Mouse (Mus musculus) ES-E14 (cell line): ENCODE measurements around the gene Gpn2. TPM values are rescaled to one million over a fixed set of nuclear protein-coding genes. Genes with fewer than 3 reads are reported as not detected.

Experiments
- DNase-seq: peaks from one replicate; pipeline ENCODE4 v3.0.0-alpha.2; 2013; ENCODE audit warnings: low read depth, low spot score
- H3K27ac ChIP-seq: 2 replicates; pipeline ENCODE4 v1.5.1; 2012; ENCODE audit warnings: low read depth, mild to moderate bottlenecking, low read length, moderate library complexity, mixed read lengths; ENCODE audit not compliant: poor library complexity, insufficient read depth, severe bottlenecking
- H3K36me3 ChIP-seq: 2 replicates; pipeline ENCODE4 v1.6.1; 2012; ENCODE audit warnings: mild to moderate bottlenecking, low read length, moderate library complexity, mixed read lengths; ENCODE audit not compliant: control insufficient read depth, poor library complexity, insufficient read depth, severe bottlenecking
- H3K4me1 ChIP-seq, 2 experiments: fragments of 150-350 bp in 1 of 2; sonication (generic) in 1 of 2; 2 replicates each; pipeline ENCODE4 v1.6.1; 2012; ENCODE audit warnings: low read length in 2 of 2, mild to moderate bottlenecking in 1 of 2, mixed read lengths in 1 of 2; ENCODE audit not compliant: control insufficient read depth in 2 of 2, insufficient read depth in 2 of 2, poor library complexity in 1 of 2
- H3K4me3 ChIP-seq, 2 experiments: fragments of 150-350 bp in 1 of 2; sonication (generic) in 1 of 2; 2 replicates each; pipeline ENCODE4 v1.5.1; 2012; ENCODE audit warnings: low read length in 2 of 2, low read depth in 1 of 2, mild to moderate bottlenecking in 1 of 2, mixed read lengths in 1 of 2; ENCODE audit not compliant: insufficient read depth in 1 of 2, poor library complexity in 1 of 2, severe bottlenecking in 1 of 2
- H3K9ac ChIP-seq: 2 replicates; pipeline ENCODE4 v1.6.1; 2012; ENCODE audit warnings: low read depth, mild to moderate bottlenecking, low read length, mixed read lengths; ENCODE audit not compliant: poor library complexity, insufficient read depth, severe bottlenecking
- H3K9me3 ChIP-seq: fragments of 150-350 bp; sonication (generic); 2 replicates; pipeline ENCODE4 v1.6.1; 2012; ENCODE audit warnings: low read depth, mild to moderate bottlenecking, low read length; ENCODE audit not compliant: control insufficient read depth, insufficient read depth
- CHD2 ChIP-seq: IDR thresholded peaks from 2 replicates; pipeline ENCODE4 v1.6.1; 2014; ENCODE audit warnings: mild to moderate bottlenecking, low read depth, low read length, inconsistent platforms
- HCFC1 ChIP-seq: IDR thresholded peaks from 2 replicates; pipeline ENCODE4 v1.6.1; 2012; ENCODE audit warnings: low read length, inconsistent platforms, borderline replicate concordance; ENCODE audit not compliant: insufficient read depth
- MAFK ChIP-seq: IDR thresholded peaks from 2 replicates; pipeline ENCODE4 v1.6.1; 2014; ENCODE audit warnings: mild to moderate bottlenecking, low read depth, low read length, inconsistent platforms; ENCODE audit not compliant: insufficient read depth
- ZC3H11A ChIP-seq: IDR thresholded peaks from 2 replicates; pipeline ENCODE4 v1.6.1; 2012; ENCODE audit warnings: low read depth, mild to moderate bottlenecking, inconsistent platforms, low read length, borderline replicate concordance
- ZNF384 ChIP-seq: IDR thresholded peaks from 2 replicates; pipeline ENCODE4 v1.6.1; 2012; ENCODE audit warnings: low read depth, low read length, inconsistent platforms
- in situ Hi-C, 2 experiments: fragments of 600-800 bp; cut with MboI; formaldehyde crosslinking; loops; one replicate each; pipeline ENCODE4 v1.15.1; 2025; ENCODE audit warnings: low sequenced_read_pairs in 2 of 2, inconsistent platforms in 1 of 2; ENCODE audit not compliant: unreplicated experiment in 2 of 2
- total RNA-seq: library from RNA; depleted of rRNA; stranded (reverse); fragments of 300-350 nt; gene quantifications from 2 replicates; pipeline ENCODE4 v1.2.3, GENCODE M21; 2012

Gene Gpn2
- total RNA-seq, 1 experiment: 39.5 TPM

- Histone ChIP-seq H3K9me3 (no peaks in the 10 kb centered on the region), H3K27ac (no peak overlapping the region), H3K9ac (no peak overlapping the region), H3K36me3 (peaks cover 38% of the 10 kb centered on the region), H3K4me1 (peaks cover 4 to 17% of the 10 kb centered on the region in 2 experiments; a peak in 3 of 4 replicates), H3K4me3 (no peak overlapping the region)
- TF ChIP-seq ZC3H11A (no peak), CHD2 (no peak), ZNF384 (no peak), MAFK (no peak), HCFC1 (no peak)
- in situ Hi-C loops: no loop called here
- DNase-seq: no peak
Measured at GRCm38 (mm10) chr4:133612416-133612815, 28.3 kb downstream of the Gpn2 start.

GRCm38 (mm10) chr4:133613026-133613425 lies 28.9 kb downstream of the Gpn2 start:
- Histone ChIP-seq H3K4me1 (peaks cover 2 to 15% of the 10 kb centered on the region in 2 experiments; a peak in 3 of 4 replicates), H3K9ac (no peak overlapping the region), H3K4me3 (no peak overlapping the region), H3K27ac (no peak overlapping the region), H3K36me3 (peaks cover 37% of the 10 kb centered on the region), H3K9me3 (no peaks in the 10 kb centered on the region)
- DNase-seq: no peak
- in situ Hi-C loops: no loop called here
- TF ChIP-seq CHD2 (no peak), MAFK (no peak), ZC3H11A (no peak), HCFC1 (no peak), ZNF384 (no peak)

- in situ Hi-C loops: no loop called here
- TF ChIP-seq ZC3H11A (no peak), ZNF384 (no peak), HCFC1 (no peak), CHD2 (no peak), MAFK (no peak)
- no peaks in the 10 kb centered on the region for H3K9me3 ChIP-seq
- H3K9ac ChIP-seq: no peak overlapping the region
- H3K36me3 ChIP-seq: peaks cover 30% of the 10 kb centered on the region; the same call in 1 of the 2 replicates
- H3K4me3 ChIP-seq: no peak overlapping the region
- no peak for DNase-seq
- H3K4me1 ChIP-seq: peaks cover 2 to 15% of the 10 kb centered on the region in 2 experiments; a peak in 3 of 4 replicates
- H3K27ac ChIP-seq: no peak overlapping the region
Measured at GRCm38 (mm10) chr4:133613867-133614266, 29.7 kb downstream of the Gpn2 start.

GRCm38 (mm10) chr4:133614274-133614761 lies 30.2 kb downstream of the Gpn2 start:
- Histone ChIP-seq H3K27ac (no peak overlapping the region), H3K9me3 (no peaks in the 10 kb centered on the region), H3K4me1 (peaks cover 2 to 15% of the 10 kb centered on the region in 2 experiments; a peak in 3 of 4 replicates), H3K36me3 (peaks cover 30% of the 10 kb centered on the region; the same call in 1 of the 2 replicates), H3K9ac (no peak overlapping the region), H3K4me3 (no peak overlapping the region)
- DNase-seq: no peak
- in situ Hi-C loops: no loop called here
- TF ChIP-seq MAFK (no peak), ZC3H11A (no peak), ZNF384 (no peak), CHD2 (no peak), HCFC1 (no peak)
